Mouse (Mus musculus) G1E (cell line): ENCODE results near the gene Fkbp11.

Experiments used
- CTCF ChIP-seq: IDR thresholded peaks from 2 replicates; pipeline ENCODE4 v1.5.1; 2012; ENCODE audit warnings: low read depth, low read length, inconsistent platforms, mixed read lengths
- GATA1 ChIP-seq: IDR thresholded peaks from 2 replicates; pipeline ENCODE4 v1.6.1; 2012; ENCODE audit warnings: borderline replicate concordance, low read length, inconsistent platforms, mixed read lengths
- GATA2 ChIP-seq: IDR thresholded peaks from 2 replicates; pipeline ENCODE4 v1.6.1; 2012; ENCODE audit warnings: low read depth, low read length, inconsistent platforms, borderline replicate concordance

- TF ChIP-seq CTCF (no peak), GATA1 (no peak), GATA2 (no peak)
Measured at GRCm38 (mm10) chr15:98771813-98772425, 43.9 kb upstream of the Fkbp11 start.
